Mouse (Mus musculus) liver, postnatal 0 days (tissue): Measurements from ENCODE around the gene Cfap70. TPM values are rescaled to one million over a fixed set of nuclear protein-coding genes. Genes with fewer than 3 reads are reported as not detected.

Experiments
- ATAC-seq: fragments of 200-750 bp; cut with Nextera tagmentation; 2 replicates; pipeline ENCODE4 v1.8.0; 2017; ENCODE audit warnings: mild to moderate bottlenecking, moderate library complexity
- DNase-seq: peaks from one replicate; pipeline ENCODE4 v3.0.0-alpha.2; 2016
- H3K27ac ChIP-seq: fragments of 300-500 bp; sonication (generic); 2 replicates; pipeline ENCODE4 v1.5.1; 2014; ENCODE audit warnings: antibody characterized with exemption, moderate library complexity, mild to moderate bottlenecking, low read depth
- H3K27me3 ChIP-seq: fragments of 300-500 bp; sonication (generic); 2 replicates; pipeline ENCODE4 v1.6.1; 2014; ENCODE audit warnings: low read length, control low read depth, mixed read lengths; ENCODE audit not compliant: insufficient read depth
- H3K36me3 ChIP-seq: fragments of 300-500 bp; sonication (generic); replicated peaks from 2 replicates; pipeline ENCODE4 v1.6.1; 2014; ENCODE audit warnings: mild to moderate bottlenecking, control low read depth, low read length, moderate library complexity, mixed read lengths; ENCODE audit not compliant: insufficient read depth
- H3K4me1 ChIP-seq: fragments of 300-500 bp; sonication (generic); 2 replicates; pipeline ENCODE4 v1.6.1; 2014; ENCODE audit warnings: antibody characterized with exemption, mild to moderate bottlenecking, control low read depth; ENCODE audit not compliant: insufficient read depth
- H3K4me2 ChIP-seq: fragments of 300-500 bp; sonication (generic); 2 replicates; pipeline ENCODE4 v1.6.1; 2014; ENCODE audit warnings: low read depth, mild to moderate bottlenecking, low read length, moderate library complexity, mixed read lengths
- H3K4me3 ChIP-seq: fragments of 300-500 bp; sonication (generic); 2 replicates; pipeline ENCODE4 v1.5.1; 2014; ENCODE audit warnings: low read depth, low read length
- H3K9ac ChIP-seq: fragments of 300-500 bp; sonication (generic); replicated peaks from 2 replicates; pipeline ENCODE4 v1.6.1; 2014; ENCODE audit warnings: mild to moderate bottlenecking, moderate library complexity
- H3K9me3 ChIP-seq: fragments of 300-500 bp; sonication (generic); 2 replicates; pipeline ENCODE4 v1.6.1; 2016; ENCODE audit warnings: mild to moderate bottlenecking, control low read depth, low read length, mixed read lengths
- CTCF ChIP-seq: sonication (generic); IDR thresholded peaks from 2 replicates; pipeline ENCODE4 v1.5.1; 2016; ENCODE audit warnings: antibody characterized with exemption, low read depth
- EP300 ChIP-seq: IDR thresholded peaks from 2 replicates; pipeline ENCODE4 v1.6.1; 2016; ENCODE audit warnings: antibody characterized with exemption, low read depth, mild to moderate bottlenecking
- WGBS: fragments of 180-500 bp; shearing (Covaris S2); extraction: QIAGEN DNeasy Blood & Tissue Kit; methylation state at CpG from one replicate; pipeline ENCODE4 v1.1.7; 2014; ENCODE audit not compliant: insufficient replicate concordance; 5-methylcytosine and 5-hydroxymethylcytosine counted together
- polyA plus RNA-seq: library from polyadenylated mRNA; unstranded; fragments of >200 nt; fragmentation: Nextera tagmentation; extraction: Ambion mirVana; gene quantifications from 2 replicates; pipeline ENCODE4 v1.2.1, GENCODE M21; 2015

The Cfap70 gene
- polyA plus RNA-seq, 1 experiment from 2014 or later = 0.11 TPM

GRCm38 (mm10) chr14:20431726-20432125 is 20.3 kb downstream of the Cfap70 start:
- ATAC-seq (no peak), DNase-seq (no peak)
- WGBS = 61% methylated on average over 6 of the region's 6 CpGs
- no peak overlapping the region for H3K9ac ChIP-seq
- no peaks in the 10 kb centered on the region for H3K27me3 ChIP-seq
- no peak overlapping the region for H3K4me3 ChIP-seq
- no peaks in the 10 kb centered on the region for H3K9me3 ChIP-seq
- H3K36me3 ChIP-seq = no peaks in the 10 kb centered on the region
- H3K4me1 ChIP-seq = no peaks in the 10 kb centered on the region
- TF ChIP-seq CTCF (no peak), EP300 (no peak)
- H3K4me2 ChIP-seq = no peak overlapping the region
- H3K27ac ChIP-seq = no peak overlapping the region

GRCm38 (mm10) chr14:20429833-20430232 is 22.2 kb downstream of the Cfap70 start:
- DNase-seq (no peak), ATAC-seq (no peak)
- TF ChIP-seq CTCF (no peak), EP300 (no peak)
- Histone ChIP-seq H3K4me2 (no peak overlapping the region), H3K36me3 (no peaks in the 10 kb centered on the region), H3K4me1 (no peaks in the 10 kb centered on the region), H3K4me3 (no peak overlapping the region), H3K27ac (no peak overlapping the region), H3K27me3 (no peaks in the 10 kb centered on the region), H3K9me3 (no peaks in the 10 kb centered on the region), H3K9ac (no peak overlapping the region)
- 52% methylated on average over 1 of the region's 1 CpGs for WGBS

- Histone ChIP-seq H3K27me3 (no peaks in the 10 kb centered on the region), H3K27ac (no peak overlapping the region), H3K9me3 (no peaks in the 10 kb centered on the region), H3K9ac (no peak overlapping the region), H3K4me1 (no peaks in the 10 kb centered on the region), H3K36me3 (no peaks in the 10 kb centered on the region), H3K4me2 (no peak overlapping the region), H3K4me3 (no peak overlapping the region)
- ATAC-seq (no peak), DNase-seq (no peak)
- TF ChIP-seq CTCF = peak; percentile 40; the same call in 1 of the 2 replicates
- TF ChIP-seq EP300 = no peak
- WGBS = 38% methylated on average over 1 of the region's 1 CpGs
These were observed 23.4 kb downstream of the Cfap70 start for GRCm38 (mm10) chr14:20428593-20428992.

DNA sequence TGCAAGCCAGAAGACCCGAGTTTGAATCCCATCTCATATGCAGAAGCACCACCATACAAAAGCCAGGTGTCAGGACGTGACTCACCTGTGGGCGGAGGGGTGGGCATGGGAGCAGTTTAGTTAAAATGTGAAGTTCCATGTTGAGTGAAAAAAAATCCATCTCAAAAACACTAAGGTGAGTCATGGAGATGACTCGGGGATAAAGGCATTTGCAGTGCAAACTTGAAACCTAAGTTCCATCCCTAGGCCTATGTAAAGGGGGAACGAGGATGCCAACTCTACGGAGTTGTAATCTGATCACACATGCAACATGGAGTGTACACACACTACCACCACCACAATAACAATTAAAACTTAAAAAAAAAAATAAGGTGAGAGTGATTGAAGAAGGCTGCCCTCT is 29.0 kb downstream of the Cfap70 start:
- Histone ChIP-seq H3K4me1 (no peaks in the 10 kb centered on the region), H3K27me3 (no peaks in the 10 kb centered on the region), H3K27ac (no peak overlapping the region), H3K4me2 (no peak overlapping the region), H3K9ac (no peak overlapping the region), H3K4me3 (no peak overlapping the region), H3K9me3 (no peaks in the 10 kb centered on the region), H3K36me3 (no peaks in the 10 kb centered on the region)
- no peak for TF ChIP-seq EP300
- no peak for TF ChIP-seq CTCF
- DNase-seq = no peak
- WGBS = 74% methylated on average over 6 of the region's 6 CpGs
- no peak for ATAC-seq

GRCm38 (mm10) chr14:20422257-20422656 is 29.8 kb downstream of the Cfap70 start:
- Histone ChIP-seq H3K4me2 (no peak overlapping the region), H3K4me3 (no peak overlapping the region), H3K36me3 (no peaks in the 10 kb centered on the region), H3K4me1 (no peaks in the 10 kb centered on the region), H3K27ac (no peak overlapping the region), H3K27me3 (no peaks in the 10 kb centered on the region), H3K9ac (no peak overlapping the region), H3K9me3 (no peaks in the 10 kb centered on the region)
- WGBS = 51% methylated on average over 7 of the region's 7 CpGs
- no peak for DNase-seq
- ATAC-seq = no peak
- TF ChIP-seq CTCF = no peak
- no peak for TF ChIP-seq EP300

GRCm38 (mm10) chr14:20400071-20400470 is 52.0 kb downstream of the Cfap70 start:
- peak; percentile 38 for DNase-seq

GRCm38 (mm10) chr14:20398864-20399263 is 53.2 kb downstream of the Cfap70 start:
- peaks cover 5% of the 10 kb centered on the region; the same call in 1 of the 2 replicates for H3K4me1 ChIP-seq
- H3K4me2 ChIP-seq = no peak overlapping the region
- DNase-seq (peak; percentile 41), ATAC-seq (no peak)
- H3K36me3 ChIP-seq = no peaks in the 10 kb centered on the region
- no peak overlapping the region for H3K9ac ChIP-seq
- no peaks in the 10 kb centered on the region for H3K27me3 ChIP-seq
- no peak overlapping the region for H3K4me3 ChIP-seq
- no peak overlapping the region for H3K27ac ChIP-seq
- H3K9me3 ChIP-seq = no peaks in the 10 kb centered on the region
- WGBS = 39% methylated on average over 4 of the region's 4 CpGs
- TF ChIP-seq CTCF = peak; percentile 57
- no peak for TF ChIP-seq EP300

More at GRCm38 (mm10) chr14:20400071-20400470, 52.0 kb downstream of the Cfap70 start:
- H3K9me3 ChIP-seq = no peaks in the 10 kb centered on the region
- H3K27ac ChIP-seq = no peak overlapping the region
- no peaks in the 10 kb centered on the region for H3K4me1 ChIP-seq
- ATAC-seq = 0 out of 2 replicates have a peak, but pooled peaks have one; percentile 49
- WGBS = 52% methylated on average over 1 of the region's 1 CpGs
- no peaks in the 10 kb centered on the region for H3K36me3 ChIP-seq
- no peaks in the 10 kb centered on the region for H3K27me3 ChIP-seq
- H3K4me2 ChIP-seq = no peak overlapping the region
- TF ChIP-seq CTCF = peak; percentile 80
- TF ChIP-seq EP300 = no peak
- no peak overlapping the region for H3K4me3 ChIP-seq
- H3K9ac ChIP-seq = no peak overlapping the region
